Mouse (Mus musculus): ENCODE measurements around the gene Car14.

- TF ChIP-seq CTCF (IDR thresholded peaks at IDR 0.05 in 2 of 3, conservative IDR thresholded peaks at IDR 0.05 in 1 of 3; ENCODE audit: control insufficient read depth in 1 of 3, insufficient read depth in 1 of 3, low read depth in 2 of 3, low read length in 3 of 3, poor library complexity in 1 of 3, severe bottlenecking in 1 of 3) (peak; percentile 67 to 96 (median 88)), SMC3 (IDR thresholded peaks at IDR 0.05; ENCODE audit: low read depth, low read length) (peak; percentile 88), TCF12 (IDR thresholded peaks at IDR 0.05; ENCODE audit: low read depth, low read length) (peak; percentile 21; the same call in 1 of the 2 replicates), RCOR1 (IDR thresholded peaks at IDR 0.05; ENCODE audit: low read depth, low read length) (peak; percentile 39; the same call in 1 of the 2 replicates), POLR2A (IDR thresholded peaks at IDR 0.05; ENCODE audit: control insufficient read depth in 1 of 2, insufficient read depth in 1 of 2, low read depth in 1 of 2, low read length in 2 of 2, poor library complexity in 1 of 2) (no peak), ZMIZ1 (IDR thresholded peaks at IDR 0.05; ENCODE audit: low read depth, low read length) (no peak)
Measured at GRCm38 (mm10) chr3:95882816-95883425, 21.6 kb downstream of the Car14 start.

Measured in MEL (cell line).